Mouse (Mus musculus): ENCODE measurements at regions not wholly inside any gene's neighbourhood (a gene's known extent, or its start where the extent isn't known, plus 50 kb on each side); places are given as distances from the start of the nearest gene placed in this dataset.

DNA sequence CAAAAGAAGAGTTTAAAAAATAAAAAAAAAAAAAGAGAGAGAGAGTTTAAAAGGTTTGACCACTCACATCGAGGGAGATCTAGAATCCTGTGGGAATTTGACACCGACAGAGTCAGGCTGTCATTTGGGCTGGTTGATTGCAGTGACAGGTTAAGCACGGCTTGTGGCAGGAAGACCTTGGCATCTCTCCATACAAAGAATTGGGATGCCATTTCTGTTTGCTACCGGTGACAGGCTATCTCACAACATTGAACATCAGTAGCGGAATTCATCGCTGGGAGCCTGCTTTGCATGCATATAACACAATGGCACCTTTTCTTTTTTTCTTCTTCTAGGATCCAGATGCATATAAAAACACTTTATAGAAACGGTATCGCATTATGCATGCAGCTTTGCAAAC lies 53.7 kb upstream of the Gm26657 start:
- WGBS, result 57% methylated on average over 8 of the region's 8 CpGs
- Histone ChIP-seq H3K9ac (replicated peaks) (no peak overlapping the region), H3K4me1 (replicated peaks) (peaks cover 11% of the 10 kb centered on the region; the same call in 1 of the 2 replicates), H3K27ac (no peak overlapping the region), H3K36me3 (no peaks in the 10 kb centered on the region), H3K4me3 (replicated peaks) (no peak overlapping the region), H3K27me3 (no peaks in the 10 kb centered on the region), H3K9me3 (no peaks in the 10 kb centered on the region), H3K4me2 (replicated peaks) (no peak overlapping the region)
- no peak for ATAC-seq

DNA sequence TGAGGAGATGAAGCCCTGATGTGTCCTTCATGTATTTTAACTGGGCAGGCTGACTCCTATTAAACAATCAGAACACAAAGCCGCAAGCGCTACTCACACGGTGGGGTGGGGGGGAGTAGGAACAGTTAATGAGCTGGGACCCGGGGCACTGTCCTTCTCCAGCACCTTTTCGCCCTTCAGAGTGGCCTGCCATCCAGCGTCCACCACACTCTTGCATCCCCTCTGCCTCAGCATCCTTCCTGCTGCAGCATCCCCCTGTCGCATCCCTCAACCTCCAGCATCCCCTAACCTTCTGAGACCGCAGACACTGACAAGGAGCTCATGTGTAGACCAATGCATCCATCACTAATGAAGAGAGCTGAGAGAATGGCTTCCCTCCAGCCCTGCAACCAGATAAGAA lies 54.2 kb upstream of the Gm26657 start:
- WGBS, result 57% methylated on average over 8 of the region's 8 CpGs

DNA sequence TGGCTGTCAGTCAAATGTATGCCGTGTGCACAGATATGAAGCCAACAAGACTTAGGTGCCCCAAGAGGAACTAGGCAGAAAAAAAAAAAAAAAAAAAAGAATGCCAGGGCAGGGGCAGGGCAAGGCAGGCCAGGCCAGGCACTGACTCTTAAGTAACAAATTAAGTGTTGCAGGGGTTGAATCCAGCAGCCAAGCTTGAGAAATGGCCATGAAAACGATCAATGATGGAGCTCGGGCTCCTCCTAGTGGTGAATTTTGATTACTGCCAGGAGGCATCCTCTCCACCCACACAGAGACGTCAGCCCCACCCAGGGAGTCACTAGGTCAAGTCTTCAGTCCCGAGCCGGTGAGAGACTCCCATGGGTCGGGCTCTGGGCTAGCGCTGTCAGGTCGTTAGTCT lies 54.7 kb upstream of the Gm26657 start:
- 8% methylated on average over 9 of the region's 9 CpGs for WGBS
- Histone ChIP-seq H3K36me3 (no peaks in the 10 kb centered on the region), H3K27ac (no peak overlapping the region)

More for the DNA sequence above, 54.2 kb upstream of the Gm26657 start:
- Histone ChIP-seq H3K27me3 (no peaks in the 10 kb centered on the region), H3K9me3 (no peaks in the 10 kb centered on the region), H3K9ac (replicated peaks) (no peak overlapping the region), H3K4me1 (replicated peaks) (peaks cover 11% of the 10 kb centered on the region; the same call in 1 of the 2 replicates), H3K4me3 (replicated peaks) (no peak overlapping the region), H3K27ac (no peak overlapping the region), H3K36me3 (no peaks in the 10 kb centered on the region), H3K4me2 (replicated peaks) (peak overlapping the region; percentile 26)
- no peak; the same call in none of the 2 replicates for ATAC-seq

DNA sequence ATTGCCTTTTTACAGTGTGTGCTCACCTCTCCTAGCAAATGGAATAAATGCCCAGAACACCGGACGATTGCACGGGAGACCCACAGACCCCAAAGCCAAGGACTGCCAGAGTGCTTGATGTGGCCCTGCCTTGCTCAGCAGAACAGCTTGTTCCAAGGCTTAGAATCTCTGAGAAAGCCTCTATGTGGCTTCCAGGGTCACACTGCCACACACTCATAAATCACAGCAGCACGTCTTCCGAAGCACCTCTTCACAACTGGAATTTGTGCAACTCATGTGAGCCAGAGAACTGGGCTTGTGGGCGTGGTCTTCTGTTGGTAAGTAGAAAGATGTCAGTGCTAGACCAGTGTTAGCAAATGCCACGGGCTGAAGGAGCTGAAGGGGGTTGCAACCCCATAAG lies 55.8 kb upstream of the Gm26657 start:
- Histone ChIP-seq H3K27ac (no peak overlapping the region), H3K36me3 (no peaks in the 10 kb centered on the region), H3K9me3 (no peaks in the 10 kb centered on the region), H3K27me3 (no peaks in the 10 kb centered on the region), H3K4me3 (replicated peaks) (no peak overlapping the region), H3K4me1 (replicated peaks) (peaks cover 11% of the 10 kb centered on the region; the same call in 1 of the 2 replicates), H3K9ac (replicated peaks) (no peak overlapping the region), H3K4me2 (replicated peaks) (no peak overlapping the region)
- ATAC-seq, result no peak
- WGBS, result 92% methylated on average over 7 of the region's 7 CpGs

More for the DNA sequence above, 54.7 kb upstream of the Gm26657 start:
- peak; percentile 78 for ATAC-seq
- Histone ChIP-seq H3K9me3 (no peaks in the 10 kb centered on the region), H3K4me1 (replicated peaks) (peaks cover 11% of the 10 kb centered on the region; the same call in 1 of the 2 replicates), H3K4me2 (replicated peaks) (peak overlapping the region; percentile 26), H3K27me3 (no peaks in the 10 kb centered on the region), H3K9ac (replicated peaks) (no peak overlapping the region), H3K4me3 (replicated peaks) (no peak overlapping the region)

DNA sequence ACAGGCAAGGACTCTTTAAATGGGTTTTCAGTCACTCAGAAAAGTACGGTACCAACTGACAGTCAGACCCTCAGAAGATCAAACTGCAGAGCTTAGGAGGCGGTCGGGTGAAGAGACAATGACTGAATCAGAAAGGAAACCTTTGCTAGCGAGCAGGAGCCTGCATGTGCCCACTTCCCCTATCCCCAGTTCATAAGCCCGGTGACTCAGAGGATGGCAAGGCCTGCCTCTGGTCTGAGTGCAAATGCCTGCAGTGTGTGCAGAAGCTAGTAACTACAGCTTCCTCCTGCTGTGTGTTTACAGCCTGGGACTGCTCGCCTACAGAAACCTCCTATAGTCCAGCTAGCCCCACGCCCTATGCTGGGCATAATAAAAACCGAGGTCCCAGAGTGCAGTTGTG lies 58.7 kb upstream of the Gm26657 start:
- WGBS, result 69% methylated on average over 8 of the region's 8 CpGs
- Histone ChIP-seq H3K9ac (replicated peaks) (no peak overlapping the region), H3K9me3 (no peaks in the 10 kb centered on the region), H3K36me3 (no peaks in the 10 kb centered on the region), H3K4me2 (replicated peaks) (no peak overlapping the region), H3K27me3 (no peaks in the 10 kb centered on the region), H3K4me3 (replicated peaks) (no peak overlapping the region), H3K27ac (no peak overlapping the region), H3K4me1 (replicated peaks) (peaks cover 9% of the 10 kb centered on the region; the same call in 1 of the 2 replicates)
- no peak for ATAC-seq

DNA sequence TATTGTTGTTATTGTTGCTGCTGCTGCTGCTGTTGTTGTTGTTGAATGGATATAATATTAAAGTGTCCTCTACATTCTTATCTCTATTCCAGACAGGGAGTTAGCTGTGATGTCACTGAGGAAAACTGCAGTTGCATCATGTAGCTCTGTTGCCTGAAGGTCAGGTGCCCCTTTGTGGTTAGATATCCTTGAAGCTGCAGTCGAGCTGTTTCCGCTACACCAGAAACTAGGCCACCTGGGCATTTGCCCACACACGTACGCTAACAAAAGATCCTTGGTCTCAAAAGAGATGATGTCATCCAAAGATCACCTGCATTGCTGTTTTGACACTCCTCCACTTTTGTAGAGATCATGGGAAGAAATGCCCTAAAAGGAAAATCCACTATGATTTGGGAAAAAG lies 66.0 kb upstream of the Gm26657 start:
- ATAC-seq, result no peak
- H3K9me3 ChIP-seq, result no peaks in the 10 kb centered on the region; the same call in 1 of the 2 replicates
- no peaks in the 10 kb centered on the region for H3K27me3 ChIP-seq
- H3K27ac ChIP-seq, result no peak overlapping the region
- H3K4me2 ChIP-seq (replicated peaks), result no peak overlapping the region
- 93% methylated on average over 4 of the region's 4 CpGs for WGBS
- no peak overlapping the region for H3K9ac ChIP-seq (replicated peaks)
- no peaks in the 10 kb centered on the region for H3K4me1 ChIP-seq (replicated peaks)
- no peaks in the 10 kb centered on the region for H3K36me3 ChIP-seq
- H3K4me3 ChIP-seq (replicated peaks), result no peak overlapping the region

DNA sequence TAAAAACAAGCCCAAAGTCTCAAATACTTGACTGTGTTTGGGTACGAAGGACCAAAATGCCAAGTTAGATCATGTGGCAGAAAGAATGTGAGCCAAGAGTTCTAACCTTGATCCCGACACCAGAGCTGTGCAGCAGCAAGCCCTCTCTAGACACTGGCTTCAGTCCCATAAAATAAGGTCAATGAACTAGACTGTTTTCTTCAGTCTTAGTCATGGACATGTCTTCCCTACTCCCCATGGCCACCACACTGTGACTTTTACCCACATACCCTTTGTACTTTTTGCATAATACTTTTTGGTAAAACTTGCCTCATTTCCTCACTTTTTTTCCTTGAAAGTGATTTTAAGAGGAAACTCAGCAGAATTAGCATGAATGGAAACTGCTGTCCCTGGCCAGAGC lies 74.9 kb upstream of the Gm26657 start:
- no peaks in the 10 kb centered on the region for H3K27me3 ChIP-seq
- no peak overlapping the region for H3K4me3 ChIP-seq (replicated peaks)
- no peaks in the 10 kb centered on the region for H3K9me3 ChIP-seq
- WGBS, result 94% methylated on average over 2 of the region's 2 CpGs
- no peak for ATAC-seq
- H3K36me3 ChIP-seq, result no peaks in the 10 kb centered on the region
- no peaks in the 10 kb centered on the region for H3K4me1 ChIP-seq (replicated peaks)
- no peak overlapping the region for H3K9ac ChIP-seq (replicated peaks)
- H3K27ac ChIP-seq, result no peak overlapping the region
- H3K4me2 ChIP-seq (replicated peaks), result no peak overlapping the region

DNA sequence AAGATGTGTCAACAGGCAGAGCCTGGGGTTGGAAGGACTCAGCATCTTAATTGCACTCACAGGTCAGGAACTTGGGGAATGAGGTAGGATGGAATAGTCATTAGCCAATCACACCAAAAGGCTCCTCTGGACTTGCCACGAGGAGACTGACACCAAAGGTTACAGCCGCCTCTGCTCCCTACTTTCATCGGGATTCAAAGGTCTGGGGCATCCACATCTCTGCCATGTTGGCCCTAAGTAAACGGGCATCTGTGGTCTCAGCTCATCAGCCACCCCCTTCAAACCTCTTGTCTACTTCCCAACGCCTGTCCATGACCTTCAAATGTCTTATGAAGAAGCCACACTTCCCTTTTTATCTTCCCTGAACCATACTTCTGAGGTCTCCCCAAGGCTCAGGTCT lies 78.1 kb upstream of the Gm26657 start:
- H3K36me3 ChIP-seq, result no peaks in the 10 kb centered on the region
- no peaks in the 10 kb centered on the region for H3K27me3 ChIP-seq
- H3K4me1 ChIP-seq (replicated peaks), result no peaks in the 10 kb centered on the region
- 81% methylated on average over 5 of the region's 5 CpGs for WGBS
- no peak overlapping the region for H3K9ac ChIP-seq (replicated peaks)
- no peak overlapping the region for H3K4me2 ChIP-seq (replicated peaks)
- no peak overlapping the region for H3K27ac ChIP-seq
- no peaks in the 10 kb centered on the region for H3K9me3 ChIP-seq
- H3K4me3 ChIP-seq (replicated peaks), result no peak overlapping the region
- no peak for ATAC-seq

DNA sequence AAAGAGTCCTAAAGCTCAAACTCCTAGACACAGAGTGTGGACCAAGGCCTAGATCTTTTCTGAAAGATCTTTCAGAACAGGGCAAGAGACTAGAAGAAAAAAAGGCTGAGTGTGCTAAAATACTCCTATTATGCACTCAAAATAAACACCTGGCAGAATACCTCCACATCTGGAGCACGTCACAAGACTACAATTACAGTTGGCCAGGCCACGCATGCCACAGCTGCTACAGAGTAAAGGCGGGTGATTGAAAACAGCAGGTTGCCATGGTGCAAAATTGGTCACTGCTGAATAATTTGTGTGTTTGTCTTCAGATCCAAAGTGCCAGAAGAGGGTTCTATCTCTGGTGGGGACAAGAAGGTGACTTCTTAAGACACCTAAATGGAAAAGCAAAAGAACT lies 82.8 kb upstream of the Gm26657 start:
- Histone ChIP-seq H3K4me3 (replicated peaks) (no peak overlapping the region), H3K4me1 (replicated peaks) (0 out of 2 replicates have a peak, but pooled peaks cover 5% of the 10 kb centered on the region), H3K36me3 (no peaks in the 10 kb centered on the region), H3K27me3 (no peaks in the 10 kb centered on the region), H3K4me2 (replicated peaks) (no peak overlapping the region), H3K9ac (replicated peaks) (no peak overlapping the region), H3K27ac (no peak overlapping the region), H3K9me3 (no peaks in the 10 kb centered on the region)
- ATAC-seq, result no peak
- WGBS, result 76% methylated on average over 3 of the region's 3 CpGs

DNA sequence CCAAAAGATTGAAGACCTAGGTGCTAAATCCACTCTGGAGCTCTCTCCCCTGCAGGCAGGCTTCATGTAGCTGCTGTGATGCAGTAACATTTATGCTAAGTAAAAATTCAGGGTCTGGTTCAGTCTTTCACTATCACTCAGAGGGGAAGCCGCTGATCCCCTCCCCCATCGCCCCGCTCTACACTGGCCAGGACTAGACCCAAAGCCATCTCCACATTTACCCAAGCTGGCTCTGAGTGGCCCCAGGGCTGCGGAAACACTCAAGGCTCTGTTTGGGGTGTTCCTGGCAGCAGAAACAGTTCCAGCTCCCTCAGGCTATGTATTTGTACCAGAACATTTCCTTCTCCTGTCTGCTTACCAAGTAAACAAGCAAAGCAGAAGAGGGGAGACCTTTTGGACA lies 85.5 kb upstream of the Gm26657 start:
- Histone ChIP-seq H3K9me3 (no peaks in the 10 kb centered on the region), H3K27me3 (no peaks in the 10 kb centered on the region), H3K9ac (replicated peaks) (no peak overlapping the region), H3K4me1 (replicated peaks) (0 out of 2 replicates have a peak, but pooled peaks cover 5% of the 10 kb centered on the region), H3K4me3 (replicated peaks) (no peak overlapping the region), H3K4me2 (replicated peaks) (no peak overlapping the region), H3K36me3 (no peaks in the 10 kb centered on the region), H3K27ac (no peak overlapping the region)
- 0 out of 2 replicates have a peak, but pooled peaks have one; percentile 37 for ATAC-seq
- 80% methylated on average over 4 of the region's 4 CpGs for WGBS

DNA sequence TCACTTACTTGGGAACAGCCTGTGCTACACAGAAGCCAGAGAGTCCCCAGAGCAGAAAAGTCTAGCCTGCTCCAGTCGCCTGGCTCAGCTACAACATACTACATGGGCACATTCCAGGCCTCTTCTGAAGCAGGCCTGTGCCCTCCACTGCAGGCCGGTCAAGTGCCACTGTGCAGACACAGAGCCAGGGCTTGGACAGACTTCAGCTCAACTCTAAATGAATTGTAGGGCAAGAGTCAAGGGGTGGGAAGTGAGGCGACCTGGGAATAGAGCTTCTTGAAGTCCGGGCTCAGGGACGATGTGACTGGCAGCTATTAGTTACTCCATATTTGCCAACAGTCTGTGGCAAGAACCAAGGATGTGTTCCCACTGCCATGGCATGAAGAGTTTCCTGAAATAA lies 87.1 kb upstream of the Gm26657 start:
- Histone ChIP-seq H3K27ac (no peak overlapping the region), H3K9ac (replicated peaks) (no peak overlapping the region), H3K27me3 (no peaks in the 10 kb centered on the region), H3K36me3 (no peaks in the 10 kb centered on the region), H3K9me3 (no peaks in the 10 kb centered on the region), H3K4me2 (replicated peaks) (no peak overlapping the region), H3K4me3 (replicated peaks) (no peak overlapping the region), H3K4me1 (replicated peaks) (0 out of 2 replicates have a peak, but pooled peaks cover 5% of the 10 kb centered on the region)
- ATAC-seq, result no peak
- WGBS, result 87% methylated on average over 5 of the region's 5 CpGs

DNA sequence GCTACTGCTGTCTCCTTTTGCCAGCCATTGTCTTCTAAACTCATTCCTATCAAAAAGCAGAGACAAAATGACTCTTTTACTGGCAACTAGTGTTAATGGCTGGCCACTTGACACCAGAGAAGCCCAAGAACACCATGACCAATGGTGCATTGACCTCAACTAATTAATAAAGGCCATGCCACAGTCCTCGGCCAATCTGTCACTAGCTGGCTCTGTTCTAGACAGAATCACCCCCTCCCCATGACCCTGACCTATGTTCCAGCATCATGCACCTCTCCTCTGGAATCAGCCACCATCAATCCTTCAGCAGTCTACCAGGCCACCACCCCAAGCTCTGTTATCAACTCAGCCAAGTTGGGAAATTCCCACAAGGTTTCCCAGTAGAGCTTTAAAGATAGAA lies 90.1 kb upstream of the Gm26657 start:
- no peak overlapping the region for H3K4me2 ChIP-seq (replicated peaks)

More for the DNA sequence above, 90.1 kb upstream of the Gm26657 start:
- H3K9ac ChIP-seq (replicated peaks), result no peak overlapping the region
- no peak overlapping the region for H3K4me3 ChIP-seq (replicated peaks)
- peaks cover 9% of the 10 kb centered on the region for H3K4me1 ChIP-seq (replicated peaks)
- H3K27ac ChIP-seq, result no peak overlapping the region
- no peaks in the 10 kb centered on the region for H3K9me3 ChIP-seq
- ATAC-seq, result no peak
- H3K27me3 ChIP-seq, result no peaks in the 10 kb centered on the region
- H3K36me3 ChIP-seq, result no peaks in the 10 kb centered on the region
- WGBS, result 44% methylated on average over 1 of the region's 1 CpGs

Data from midbrain, embryonic 13.5 days (tissue).